Comparison of ENCODE assay signal across 19 mouse cellular contexts in the genomic region with DNA sequence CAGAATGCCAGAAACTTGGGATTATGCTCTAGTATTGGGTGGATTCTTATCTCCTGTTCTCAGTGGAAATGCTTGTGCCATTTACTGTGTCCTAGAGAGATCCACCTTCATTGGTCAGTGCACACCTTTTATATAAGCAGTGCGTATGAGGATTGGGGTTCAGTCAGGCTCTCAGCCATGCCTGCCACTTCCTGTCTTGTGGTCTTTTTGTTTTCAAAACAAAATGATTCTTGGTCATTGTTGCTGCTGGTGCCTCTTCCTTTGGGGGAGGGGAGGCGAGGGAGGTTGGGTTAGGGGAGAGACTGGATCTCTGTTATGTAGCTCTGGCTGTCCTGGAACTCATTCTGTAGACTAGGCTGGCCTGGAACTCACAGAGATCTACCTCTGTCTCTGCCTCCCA. TPM values are rescaled to one million over a fixed set of nuclear protein-coding genes. Genes with fewer than 3 reads are reported as not detected.
DNase-seq lines count a peak whose midpoint lies in the region; ATAC-seq and TF ChIP-seq lines count a peak whose summit lies in the region.
"Had no signal": no experiment of that assay in that cellular context is flagged by ENCODE, and none has a peak within 500 bp of the region (broad histone marks: within the 10 kb centered on the region; RNA-seq: fewer than 3 reads in every experiment).

No protein-coding gene starts in this region.

- H3K4me3 ChIP-seq in left cerebral cortex, adult 2 months: no peak overlapping the region
- H3K4me3 ChIP-seq: embryonic facial prominence, embryonic 12.5 days; erythroblast, embryonic 14.5 days; forebrain, embryonic 15.5 days; heart, embryonic 10.5 days; hindbrain, embryonic 12.5 days had no signal

- intact Hi-C loops in left cerebral cortex, adult 2 months (cut with DNase I): no loop called here

- TF ChIP-seq CTCF in left cerebral cortex, adult 2 months (IDR thresholded peaks at IDR 0.05): no peak

- H3K27ac ChIP-seq in left cerebral cortex, adult 2 months: no peak overlapping the region
- H3K27ac ChIP-seq: embryonic facial prominence, embryonic 12.5 days; forebrain, embryonic 15.5 days; heart, embryonic 10.5 days; hindbrain, embryonic 12.5 days had no signal

- peak; percentile 1 for DNase-seq in lung, postnatal 36 days
- no peak for DNase-seq in lung, postnatal 10 days
- peak; percentile 37 for DNase-seq in induced T-regulatory cell, adult 2 months (ENCODE audit: low read depth)
- peak; percentile 65 to 75 for DNase-seq in natural killer cell, adult 2 months (ENCODE audit: low spot score in 2 of 2)
- DNase-seq in left cerebral cortex, adult 2 months (ENCODE audit: extremely low spot score in 1 of 2, low spot score in 2 of 2): no peak
- DNase-seq in gastrocnemius, adult 8-10 months (ENCODE audit: low spot score in 2 of 2): no peak
- no peak for DNase-seq in neural tube, embryonic 10.5 days (ENCODE audit: extremely low spot score, low spot score)
- DNase-seq: adrenal gland, postnatal 10 days; cerebellum, adult 9-11 months; gastrocnemius, postnatal 36 days; kidney, adult 8-10 months; kidney, postnatal 25 days; lung, adult 18-20 months had no signal

- ATAC-seq in CD4-positive, CD25-positive, alpha-beta regulatory T cell, adult 4 months: peak; percentile 62
- ATAC-seq: forebrain, embryonic 15.5 days had no signal

RNA-seq across cellular contexts. Expression of a gene that starts 34.6 kb away (rescaled TPM):
- 10 to 100 TPM; 21.7 to 23.9 TPM for polyA plus RNA-seq in CD4-positive, CD25-positive, alpha-beta regulatory T cell, adult 4 months (2017; shearing (Covaris generic))
- total RNA-seq in left cerebral cortex, adult 2 months (2021): 10 to 100 TPM; 65.5 to 66.9 TPM
- 10 to 100 TPM; 14.3 to 19.1 (median 17.7) TPM for total RNA-seq in gastrocnemius, adult 8-10 months (2022)

Comparison
In these comparisons a context has a peak if more than half of its experiments do, and no peak if none do; other contexts are left out.
1. DNase-seq: peak in lung, postnatal 36 days (single experiment), induced T-regulatory cell, adult 2 months (single experiment) and natural killer cell, adult 2 months (2 of 2); none in lung, postnatal 10 days (single experiment), left cerebral cortex, adult 2 months (0 of 2), gastrocnemius, adult 8-10 months (0 of 2) and neural tube, embryonic 10.5 days (single experiment).